Mouse (Mus musculus) limb, embryonic 13.5 days (tissue): Measurements from ENCODE around the gene Sptlc3. TPM values are rescaled to one million over a fixed set of nuclear protein-coding genes. Genes with fewer than 3 reads are reported as not detected.

Source experiments
- polyA plus RNA-seq: library from polyadenylated mRNA; unstranded; fragments of >200 nt; fragmentation: Nextera tagmentation; extraction: Ambion mirVana; gene quantifications from 2 replicates; pipeline ENCODE4 v1.2.1, GENCODE M21; 2015

Sptlc3 gene
- polyA plus RNA-seq, 1 experiment from 2014 or later = 2.4 TPM

Other genes starting within 250 kb of the Sptlc3 start
- gene Ism1, start 184.3 kb downstream of the Sptlc3 start, polyA plus RNA-seq = 6.5 and 8.2 TPM in 2 replicates